Mouse (Mus musculus): ENCODE results near the gene Pakap.

Pakap gene

GRCm38 (mm10) chr4:57847676-57848075 is 279.7 kb downstream of the Pakap start:
- DNase-seq, result no peak

DNA sequence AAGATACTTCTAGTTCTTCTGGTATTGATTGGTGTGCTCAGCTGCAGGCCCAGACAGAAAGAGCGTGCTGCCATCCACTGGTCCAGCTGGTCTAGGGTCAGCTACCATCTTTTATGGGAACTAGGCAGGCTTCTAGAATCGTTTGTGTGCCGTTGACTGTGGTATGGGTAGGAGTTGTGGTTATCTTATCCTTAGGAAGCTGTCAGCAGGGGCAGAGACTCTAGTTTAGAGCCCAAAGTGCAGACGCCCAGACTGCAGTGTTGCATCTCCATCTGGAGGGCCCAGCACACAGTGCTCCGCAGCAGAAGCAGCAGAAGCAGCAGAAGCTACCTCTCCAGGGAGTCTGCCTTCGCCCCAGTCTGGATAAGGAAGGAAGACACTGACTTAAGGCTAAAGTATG is 281.5 kb downstream of the Pakap start:
- DNase-seq, result no peak

DNA sequence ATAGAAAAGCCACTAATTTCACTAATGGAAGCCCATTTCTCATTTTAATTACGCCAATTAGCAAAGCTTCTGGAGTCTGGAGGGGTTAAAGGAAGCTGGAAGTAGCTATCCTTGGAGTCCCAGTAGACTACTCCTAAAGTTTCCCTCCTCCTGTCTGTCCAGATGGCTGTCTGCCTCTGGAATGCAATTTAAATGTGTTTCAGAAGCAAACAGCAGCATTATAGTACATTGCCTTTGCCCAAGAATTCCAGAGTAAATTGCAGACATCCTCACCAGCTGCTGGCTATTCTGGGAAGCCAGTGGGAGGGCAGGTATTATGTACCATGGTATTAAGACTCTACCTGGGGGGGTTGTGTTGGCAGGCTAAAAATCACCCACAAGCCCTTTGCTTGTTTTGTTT is 283.8 kb downstream of the Pakap start:
- DNase-seq, result no peak

GRCm38 (mm10) chr4:57852461-57853040 is 284.6 kb downstream of the Pakap start:
- DNase-seq, result no peak

DNA sequence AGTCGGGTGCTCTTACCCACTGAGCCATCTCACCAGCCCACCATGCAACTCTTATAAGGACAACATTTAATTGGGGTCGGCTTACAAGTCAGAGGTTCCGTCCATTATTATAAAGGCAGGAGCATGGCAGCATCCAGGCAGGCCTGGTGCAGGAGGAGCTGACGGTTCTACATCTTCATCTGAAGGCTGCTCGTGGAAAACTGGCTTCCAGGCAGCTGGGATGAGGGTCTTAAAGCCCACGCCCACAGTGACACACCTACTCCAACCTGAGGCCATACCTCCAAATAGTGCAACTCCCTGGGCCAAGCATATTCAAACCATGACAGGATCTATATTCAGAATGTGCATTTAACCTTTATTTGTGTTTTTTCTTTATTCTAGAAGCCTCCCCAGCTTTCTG is 286.2 kb downstream of the Pakap start:
- no peak for DNase-seq

- no peak for DNase-seq
These were observed 287.4 kb downstream of the Pakap start for GRCm38 (mm10) chr4:57855281-57855941.

DNA sequence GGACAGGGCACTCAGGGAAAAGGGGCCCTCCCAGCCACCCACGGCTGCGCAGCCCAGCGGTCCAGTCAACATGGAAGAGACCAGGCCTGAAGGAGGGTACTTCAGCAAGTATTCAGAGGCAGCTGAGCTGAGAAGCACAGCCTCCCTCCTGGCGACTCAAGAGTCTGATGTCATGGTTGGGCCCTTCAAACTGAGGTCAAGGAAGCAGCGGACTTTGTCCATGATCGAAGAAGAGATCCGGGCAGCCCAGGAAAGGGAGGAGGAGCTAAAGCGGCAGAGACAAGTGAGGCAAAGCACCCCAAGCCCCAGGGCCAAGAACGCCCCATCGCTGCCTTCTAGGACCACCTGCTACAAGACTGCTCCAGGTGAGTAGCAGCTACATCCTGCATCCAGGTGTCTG is 288.7 kb downstream of the Pakap start:
- DNase-seq, result no peak

GRCm38 (mm10) chr4:57860204-57860611 is 292.2 kb downstream of the Pakap start:
- no peak for DNase-seq

DNA sequence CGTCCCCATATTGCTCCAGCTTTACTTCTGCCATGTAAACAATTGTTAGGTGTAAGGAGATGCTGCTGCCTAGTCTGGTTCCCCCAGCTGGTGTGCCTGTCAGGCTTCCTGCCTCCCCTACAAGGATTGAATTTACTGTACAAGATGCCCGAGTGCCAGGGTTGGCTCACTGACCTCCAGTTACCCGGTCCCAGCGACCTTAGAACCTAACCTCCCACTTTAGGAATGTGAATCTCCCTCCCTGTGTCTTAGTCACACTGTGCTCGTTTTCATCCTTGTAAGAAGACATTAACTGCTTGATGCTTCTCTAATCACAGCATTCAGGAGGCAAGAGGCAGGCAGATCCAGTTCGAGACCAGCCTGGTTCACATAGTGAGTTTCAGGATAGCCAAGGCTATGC is 293.2 kb downstream of the Pakap start:
- DNase-seq, result no peak

DNA sequence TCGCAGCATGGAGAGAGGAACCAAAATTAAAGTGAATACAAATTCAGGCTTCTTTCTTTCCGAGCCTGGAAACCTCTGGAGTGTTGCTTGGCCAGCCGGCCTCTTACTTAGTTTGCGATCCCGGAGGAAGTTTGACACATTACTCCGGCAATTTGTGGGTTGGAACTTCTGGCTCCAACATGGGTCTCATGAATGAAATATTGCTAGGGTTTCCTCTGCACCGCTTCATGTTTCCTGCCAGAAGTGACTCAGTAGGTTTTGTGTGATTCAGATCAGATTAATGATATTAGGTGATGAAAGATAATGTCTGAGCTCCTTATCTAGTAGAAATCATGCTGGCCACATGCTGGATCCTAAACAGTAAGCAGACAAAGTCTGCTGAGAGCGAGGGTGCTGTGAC is 293.9 kb downstream of the Pakap start:
- DNase-seq, result no peak

DNA sequence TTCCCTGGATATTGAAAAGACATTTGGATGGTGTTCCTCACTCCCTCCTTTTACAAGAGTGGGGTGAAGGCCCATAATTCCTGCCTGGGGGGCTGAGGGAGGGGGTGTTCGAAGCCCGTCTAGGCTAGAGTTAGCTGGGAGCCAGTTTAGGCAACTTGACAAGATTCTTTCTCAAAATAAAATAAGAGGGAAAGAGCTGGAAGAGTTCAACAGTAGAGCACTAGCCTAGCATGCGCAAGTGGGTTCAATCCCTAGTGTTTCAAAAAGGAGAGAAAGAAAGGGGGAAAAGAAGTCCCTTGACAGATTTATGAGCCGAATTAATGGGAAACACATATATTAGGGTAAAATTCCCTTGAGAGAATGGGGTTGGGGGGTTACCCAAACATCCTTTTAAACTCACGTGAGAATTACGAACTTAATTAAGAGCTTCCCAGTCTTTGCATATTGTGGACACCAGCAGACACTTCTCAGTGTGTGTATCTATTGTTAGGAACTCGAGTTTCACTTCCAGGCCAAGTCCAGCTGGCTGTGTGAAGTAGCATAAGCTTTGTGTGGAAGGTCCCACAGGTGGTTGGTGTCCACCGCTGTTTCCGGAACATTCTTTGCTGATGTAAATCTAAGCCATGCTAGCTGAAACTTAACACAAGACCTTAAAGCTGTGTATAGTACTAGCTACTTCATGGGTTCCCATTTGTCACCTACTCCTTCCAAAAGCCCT is 294.4 kb downstream of the Pakap start:
- no peak for DNase-seq

DNA sequence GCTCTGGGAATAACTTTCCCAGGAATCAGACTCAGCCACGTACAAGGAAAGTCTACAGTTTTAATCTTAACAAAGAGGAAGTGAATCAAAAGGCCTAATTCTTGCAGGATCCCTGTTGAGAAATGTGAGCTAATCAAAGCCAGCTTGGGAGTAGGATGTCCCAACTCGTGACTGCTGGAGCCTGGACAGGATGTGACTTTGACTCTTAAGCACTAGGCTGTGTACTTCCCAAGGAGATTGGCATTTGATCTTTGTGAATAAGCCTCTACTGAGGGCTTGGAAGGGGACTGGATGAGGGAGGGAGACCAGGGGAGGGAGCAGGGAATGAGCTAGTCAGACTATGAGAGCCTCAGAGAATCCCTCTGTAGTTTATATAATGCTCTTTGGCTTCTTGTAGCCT is 298.1 kb downstream of the Pakap start:
- DNase-seq, result no peak

DNA sequence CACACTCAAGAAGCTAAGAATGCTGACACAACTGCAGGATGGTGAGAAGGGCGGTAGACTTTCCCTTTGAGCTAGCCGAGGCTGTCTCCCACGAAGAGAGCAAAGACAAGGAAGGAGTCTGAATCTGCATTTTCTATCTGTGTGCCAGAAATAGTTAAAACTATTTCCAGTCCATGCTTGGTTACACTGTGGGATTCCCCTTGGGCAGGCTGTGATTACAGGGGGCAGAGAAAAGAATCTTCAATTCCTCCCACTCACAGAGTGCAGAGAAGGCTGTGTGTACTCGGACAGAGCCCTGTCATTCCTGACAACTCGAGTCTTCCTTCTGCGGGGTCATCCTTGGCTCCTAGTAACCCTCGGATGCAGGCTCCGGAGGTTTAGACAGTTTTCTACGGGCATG is 299.0 kb downstream of the Pakap start:
- no peak for DNase-seq

DNA sequence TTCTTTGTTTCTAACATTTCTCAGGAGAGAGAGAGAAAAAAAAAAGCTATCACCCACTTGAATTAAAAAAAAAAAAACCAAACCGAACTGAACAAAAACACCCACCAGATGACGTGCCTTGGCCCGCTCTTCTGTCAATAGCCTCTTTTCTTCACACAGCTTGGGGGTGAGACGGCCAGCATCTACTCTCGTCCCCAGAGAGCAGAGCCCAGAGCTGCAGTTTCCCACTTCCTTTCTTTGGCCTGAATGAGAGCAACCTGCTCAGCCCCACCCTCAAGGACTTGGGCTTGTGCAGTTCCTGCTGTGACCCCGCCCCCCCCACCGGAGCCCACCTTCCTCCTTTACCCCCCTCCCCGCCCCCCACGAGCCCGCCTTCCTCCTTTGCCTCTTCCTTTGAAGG is 299.5 kb downstream of the Pakap start:
- peak; percentile 48 for DNase-seq

DNA sequence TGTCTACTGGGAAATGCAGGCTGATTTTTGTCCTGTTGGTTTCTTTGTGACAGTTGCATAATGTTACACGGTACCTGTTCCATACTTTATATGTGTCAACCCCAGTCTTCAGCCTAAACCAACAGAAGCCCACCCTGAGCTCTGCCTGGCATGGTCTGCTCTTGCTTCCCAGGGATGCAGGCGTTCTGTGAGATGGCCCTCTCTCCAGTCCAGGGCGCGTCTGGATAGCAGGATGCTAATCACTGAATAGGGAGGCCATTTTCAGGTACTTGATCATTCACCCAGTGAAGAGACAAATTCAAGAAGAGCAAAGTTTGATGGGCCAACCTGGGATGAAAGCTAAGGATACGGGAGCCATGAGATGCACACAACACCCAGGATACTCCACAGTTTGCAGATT is 311.2 kb downstream of the Pakap start:
- no peak for DNase-seq

DNA sequence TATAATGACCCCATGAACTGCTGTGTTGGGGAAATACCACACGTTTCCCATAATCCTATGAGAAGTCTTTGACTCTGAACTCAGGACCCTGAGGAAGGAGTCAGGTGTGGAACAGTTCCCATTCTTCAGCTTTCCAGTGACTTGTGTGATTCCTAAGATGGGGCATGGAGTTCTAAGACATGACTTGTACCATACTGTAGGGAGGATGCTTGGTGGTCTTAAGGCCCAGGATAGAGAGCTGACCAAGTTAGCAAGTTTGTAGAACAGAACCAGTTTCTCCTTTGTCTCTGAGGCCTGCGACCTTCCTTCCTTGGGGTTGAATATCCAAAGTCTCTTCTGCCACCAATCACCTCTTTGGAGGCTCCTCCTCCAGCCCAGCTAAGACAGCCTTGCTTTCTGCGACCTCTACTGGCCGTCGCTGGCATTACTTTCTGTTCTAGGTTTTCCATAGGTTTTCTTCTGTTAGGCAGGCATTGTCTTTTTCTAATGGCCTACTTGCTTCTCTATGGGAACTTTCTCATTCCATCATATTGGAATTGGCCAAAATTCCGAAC is 311.9 kb downstream of the Pakap start:
- DNase-seq, result peak; percentile 86

DNA sequence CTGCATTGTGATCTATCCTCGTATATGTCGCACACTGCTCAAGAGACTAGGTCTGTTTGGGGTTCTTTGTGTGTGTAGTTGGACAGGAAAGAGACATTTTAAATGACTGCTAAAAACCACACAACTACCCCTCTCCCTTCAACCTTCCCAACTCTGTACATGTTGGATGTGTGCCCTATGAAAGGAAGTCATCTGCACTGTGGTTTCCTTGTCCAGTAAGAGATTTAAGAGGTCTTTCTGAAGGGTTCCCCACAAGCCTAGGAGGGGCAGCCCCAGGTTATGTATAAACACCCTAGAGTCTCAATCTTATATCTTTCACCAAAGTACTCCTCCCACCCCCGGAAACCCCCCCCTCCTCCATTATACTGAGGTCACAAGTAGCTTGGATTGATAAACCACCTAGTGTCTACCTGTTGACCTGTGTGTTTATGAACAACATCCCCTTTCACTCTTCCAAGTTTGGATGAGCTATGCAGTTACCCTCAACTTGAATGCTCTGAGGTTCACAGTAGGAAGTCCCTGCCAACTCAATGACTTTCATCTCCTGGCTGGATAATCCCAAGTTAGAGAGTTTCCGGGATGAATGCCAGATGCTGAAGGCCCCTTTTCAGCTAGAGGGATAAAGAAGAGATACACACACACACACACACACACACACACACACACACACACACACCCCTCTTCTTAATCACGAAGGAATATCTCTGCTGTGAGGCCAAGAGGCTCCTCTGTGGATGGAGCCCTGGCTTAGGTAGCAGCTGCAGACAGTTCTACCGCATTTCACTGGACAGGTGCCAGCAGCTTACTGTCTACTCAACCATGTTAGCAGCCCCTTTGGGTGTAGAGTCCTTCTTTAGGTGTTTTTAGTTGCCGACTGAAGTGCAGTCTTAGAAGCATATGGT is 315.8 kb downstream of the Pakap start:
- DNase-seq, result no peak

DNA sequence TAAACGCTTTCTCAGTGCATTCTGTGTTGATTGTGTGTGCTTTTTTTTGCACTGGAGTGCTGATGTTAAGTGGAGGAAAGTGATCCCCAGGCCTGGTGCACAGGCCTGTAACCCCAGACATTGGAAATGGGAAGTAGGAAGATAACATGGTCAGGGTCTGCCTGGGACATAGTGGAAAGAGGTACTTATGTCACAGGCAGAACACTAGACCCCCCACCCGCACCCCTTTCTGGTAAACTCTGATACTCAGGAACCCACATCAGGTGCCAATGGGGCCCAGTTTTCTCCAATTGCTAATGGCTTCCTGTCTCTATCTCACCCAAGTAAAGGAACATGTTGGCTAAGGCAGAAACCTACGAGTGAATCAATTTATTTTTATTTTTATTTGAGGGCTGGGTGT is 316.5 kb downstream of the Pakap start:
- no peak for DNase-seq

DNA sequence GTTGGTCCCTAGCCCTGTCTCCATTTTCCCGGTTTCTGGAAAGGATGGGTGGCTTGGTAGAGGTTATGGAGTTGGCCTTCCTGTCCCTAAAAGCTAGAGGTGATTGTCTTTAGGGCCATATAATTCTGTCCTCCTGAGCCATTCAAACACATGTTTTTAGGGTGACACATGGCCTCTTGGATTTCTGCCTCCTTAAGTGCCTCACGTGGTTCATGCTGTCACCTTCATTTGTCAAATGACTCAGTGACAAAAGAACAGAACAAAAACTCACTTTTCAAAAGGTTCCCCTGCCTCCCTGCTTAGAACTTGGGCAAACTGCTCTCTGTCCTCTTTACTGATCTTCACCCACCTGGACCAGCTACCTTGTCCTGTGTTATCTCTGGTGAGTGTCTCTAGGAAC is 317.2 kb downstream of the Pakap start:
- no peak for DNase-seq

DNA sequence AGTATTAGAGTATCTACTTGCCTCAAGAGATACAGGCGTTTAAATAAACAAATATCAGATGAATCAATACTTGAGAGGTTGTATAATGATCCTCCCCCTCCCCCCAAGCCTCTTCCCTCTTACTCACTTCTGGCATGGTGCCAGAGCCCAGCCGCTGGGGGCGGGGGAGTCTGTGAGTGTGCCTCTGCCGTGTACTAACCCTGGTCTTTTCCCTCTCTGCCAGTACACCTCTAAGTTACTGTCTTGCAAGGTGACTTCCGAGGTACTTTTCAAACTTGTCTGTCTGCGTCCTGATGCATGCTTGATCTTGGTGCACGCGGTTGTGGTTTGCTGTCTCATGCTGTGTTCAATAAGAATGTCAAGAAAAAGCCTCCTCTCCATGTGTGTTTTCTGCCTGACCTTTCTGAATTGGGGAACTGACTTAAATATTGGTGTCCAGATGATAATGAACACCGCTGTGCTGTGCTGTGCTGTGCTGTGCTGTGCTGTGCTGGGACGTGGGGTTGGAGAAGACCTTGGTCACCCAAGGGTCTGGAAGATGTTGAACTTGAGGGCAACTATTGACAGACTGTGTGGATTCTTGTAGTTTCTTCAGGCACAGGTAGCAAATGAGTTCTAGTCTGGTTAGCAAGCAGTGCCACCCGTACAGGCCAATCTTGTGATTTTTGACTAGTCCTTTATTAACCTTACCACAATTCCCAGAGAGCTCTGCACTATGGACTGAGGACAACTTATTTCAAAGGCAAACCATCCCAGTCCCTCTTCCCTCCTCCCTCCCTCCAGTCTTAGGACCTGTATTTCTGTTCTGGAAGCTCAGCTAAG is 318.3 kb downstream of the Pakap start:
- peak; percentile 52 for DNase-seq

DNA sequence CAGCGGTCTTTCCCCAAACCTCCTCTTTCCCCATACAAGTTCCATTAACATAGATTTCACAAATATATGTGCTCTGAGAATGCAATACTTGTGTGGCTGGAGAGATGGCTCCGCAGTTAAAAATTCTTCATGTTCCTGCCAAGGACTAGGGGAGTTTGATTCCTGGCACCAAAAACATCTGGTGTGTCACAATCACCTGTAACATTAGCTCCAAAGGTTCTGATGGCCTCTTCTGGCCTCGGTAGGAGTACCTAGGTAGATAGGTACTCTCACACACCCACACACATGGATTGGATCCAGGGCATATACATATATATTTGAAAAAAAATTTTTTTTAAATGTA is 318.9 kb downstream of the Pakap start:
- no peak for DNase-seq

DNA sequence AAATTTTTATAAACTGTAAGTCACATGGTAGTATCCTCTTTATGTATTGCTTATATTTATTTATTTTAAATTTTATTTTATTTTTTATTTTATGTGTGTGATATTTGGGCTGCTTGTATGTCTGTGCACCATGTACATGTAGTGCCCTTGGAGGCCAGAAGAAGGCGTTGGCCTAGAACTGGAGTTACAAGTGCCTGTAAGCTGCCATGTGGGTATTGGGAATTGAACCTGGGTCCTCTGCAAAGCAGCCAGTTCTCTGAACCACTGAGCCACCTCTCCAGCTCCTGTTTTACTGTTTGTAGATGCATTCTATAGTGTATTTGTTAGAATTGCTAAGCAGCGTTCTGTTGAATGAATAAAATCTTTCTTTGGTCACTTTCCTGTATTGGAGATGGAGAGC is 320.3 kb downstream of the Pakap start:
- no peak for DNase-seq

Measured in thymus, postnatal 25 days (tissue).